Mouse (Mus musculus): ENCODE results near the gene Grn. TPM values are rescaled to one million over a fixed set of nuclear protein-coding genes. Genes with fewer than 3 reads are reported as not detected.
"Not testable (repeated sequence)": the region's sequence is repeated elsewhere in the genome, so short reads cannot be mapped to it uniquely, and the experiment has no call there.

The Grn gene
- total RNA-seq, 1 experiment = 81.5 TPM

GRCm38 (mm10) chr11:102409795-102410330 lies 20.3 kb upstream of the Grn start:
- Histone ChIP-seq H3K36me3 (ENCODE audit: control insufficient read depth, insufficient read depth, low read length, poor library complexity, severe bottlenecking) (peaks cover 11% of the 10 kb centered on the region), H3K9ac (ENCODE audit: insufficient read depth, low read depth, low read length, poor library complexity, severe bottlenecking) (peak overlapping the region; percentile 46; the same call in 1 of the 2 replicates), H3K27ac (ENCODE audit: insufficient read depth, low read depth, low read length, poor library complexity, severe bottlenecking) (no peak overlapping the region), H3K9me3 (ENCODE audit: control insufficient read depth, insufficient read depth, low read depth, low read length) (no peaks in the 10 kb centered on the region), H3K4me1 (ENCODE audit: control insufficient read depth in 2 of 2, insufficient read depth in 2 of 2, low read length in 2 of 2, poor library complexity in 1 of 2) (peaks cover 0 to 10% of the 10 kb centered on the region in 2 experiments; a peak in 2 of 4 replicates), H3K4me3 (ENCODE audit: insufficient read depth in 1 of 2, low read depth in 1 of 2, low read length in 2 of 2, poor library complexity in 1 of 2, severe bottlenecking in 1 of 2) (no peak overlapping the region)
- TF ChIP-seq ZC3H11A (IDR thresholded peaks at IDR 0.05; ENCODE audit: borderline replicate concordance, low read depth, low read length) (no peak), MAFK (IDR thresholded peaks at IDR 0.05; ENCODE audit: insufficient read depth, low read depth, low read length) (no peak), ZNF384 (IDR thresholded peaks at IDR 0.05; ENCODE audit: low read depth, low read length) (no peak), HCFC1 (IDR thresholded peaks at IDR 0.05; ENCODE audit: borderline replicate concordance, insufficient read depth, low read length) (no peak), CHD2 (IDR thresholded peaks at IDR 0.05; ENCODE audit: low read depth, low read length) (no peak)
- DNase-seq (ENCODE audit: low read depth, low spot score) = no peak
- in situ Hi-C loops (cut with MboI; ENCODE audit: low sequenced_read_pairs in 2 of 2, unreplicated experiment in 2 of 2) = loop anchor here (5.0 kb wide), 2 partner anchors 108 to 118 kb away; no protein-coding TSS in a partner anchor

GRCm38 (mm10) chr11:102410345-102410744 lies 19.8 kb upstream of the Grn start:
- not testable (repeated sequence) for H3K9ac ChIP-seq (ENCODE audit: insufficient read depth, low read depth, low read length, poor library complexity, severe bottlenecking); H3K4me3 ChIP-seq (ENCODE audit: insufficient read depth in 1 of 2, low read depth in 1 of 2, low read length in 2 of 2, poor library complexity in 1 of 2, severe bottlenecking in 1 of 2); H3K9me3 ChIP-seq (ENCODE audit: control insufficient read depth, insufficient read depth, low read depth, low read length); DNase-seq (ENCODE audit: low read depth, low spot score); H3K36me3 ChIP-seq (ENCODE audit: control insufficient read depth, insufficient read depth, low read length, poor library complexity, severe bottlenecking); H3K27ac ChIP-seq (ENCODE audit: insufficient read depth, low read depth, low read length, poor library complexity, severe bottlenecking)
- H3K4me1 ChIP-seq (ENCODE audit: control insufficient read depth in 2 of 2, insufficient read depth in 2 of 2, low read length in 2 of 2, poor library complexity in 1 of 2) = peaks cover 0 to 13% of the 10 kb centered on the region in 2 experiments; a peak in 2 of 4 replicates
- in situ Hi-C loops (cut with MboI; ENCODE audit: low sequenced_read_pairs in 2 of 2, unreplicated experiment in 2 of 2) = loop anchor here (5.0 kb wide), 2 partner anchors 108 to 118 kb away; no protein-coding TSS in a partner anchor

GRCm38 (mm10) chr11:102411061-102411460 lies 19.1 kb upstream of the Grn start:
- H3K27ac ChIP-seq (ENCODE audit: insufficient read depth, low read depth, low read length, poor library complexity, severe bottlenecking) = no peak overlapping the region
- no peaks in the 10 kb centered on the region for H3K9me3 ChIP-seq (ENCODE audit: control insufficient read depth, insufficient read depth, low read depth, low read length)
- no peak overlapping the region for H3K4me3 ChIP-seq (ENCODE audit: insufficient read depth in 1 of 2, low read depth in 1 of 2, low read length in 2 of 2, poor library complexity in 1 of 2, severe bottlenecking in 1 of 2)
- H3K9ac ChIP-seq (ENCODE audit: insufficient read depth, low read depth, low read length, poor library complexity, severe bottlenecking) = no peak overlapping the region
- peaks cover 0 to 13% of the 10 kb centered on the region in 2 experiments; a peak in 2 of 4 replicates for H3K4me1 ChIP-seq (ENCODE audit: control insufficient read depth in 2 of 2, insufficient read depth in 2 of 2, low read length in 2 of 2, poor library complexity in 1 of 2)
- in situ Hi-C loops (cut with MboI; ENCODE audit: low sequenced_read_pairs in 2 of 2, unreplicated experiment in 2 of 2) = loop anchor here (5.0 kb wide), 2 partner anchors 109 to 119 kb away; no protein-coding TSS in a partner anchor
- DNase-seq (ENCODE audit: low read depth, low spot score) = no peak
- H3K36me3 ChIP-seq (ENCODE audit: control insufficient read depth, insufficient read depth, low read length, poor library complexity, severe bottlenecking) = no peaks in the 10 kb centered on the region
- no peak for TF ChIP-seq CHD2 (IDR thresholded peaks at IDR 0.05; ENCODE audit: low read depth, low read length)
- no peak for TF ChIP-seq ZC3H11A (IDR thresholded peaks at IDR 0.05; ENCODE audit: borderline replicate concordance, low read depth, low read length)
- TF ChIP-seq MAFK (IDR thresholded peaks at IDR 0.05; ENCODE audit: insufficient read depth, low read depth, low read length) = no peak
- no peak for TF ChIP-seq ZNF384 (IDR thresholded peaks at IDR 0.05; ENCODE audit: low read depth, low read length)
- TF ChIP-seq HCFC1 (IDR thresholded peaks at IDR 0.05; ENCODE audit: borderline replicate concordance, insufficient read depth, low read length) = no peak

- in situ Hi-C loops (cut with MboI; ENCODE audit: low sequenced_read_pairs in 2 of 2, unreplicated experiment in 2 of 2) = loop anchor here (5.0 kb wide), 2 partner anchors 109 to 119 kb away; no protein-coding TSS in a partner anchor
- peaks cover 0 to 13% of the 10 kb centered on the region in 2 experiments; a peak in 2 of 4 replicates for H3K4me1 ChIP-seq (ENCODE audit: control insufficient read depth in 2 of 2, insufficient read depth in 2 of 2, low read length in 2 of 2, poor library complexity in 1 of 2)
- TF ChIP-seq CHD2 (IDR thresholded peaks at IDR 0.05; ENCODE audit: low read depth, low read length) (no peak), ZC3H11A (IDR thresholded peaks at IDR 0.05; ENCODE audit: borderline replicate concordance, low read depth, low read length) (peak; percentile 72; the same call in 1 of the 2 replicates), ZNF384 (IDR thresholded peaks at IDR 0.05; ENCODE audit: low read depth, low read length) (0 out of 2 replicates have a peak, but pooled peaks have one; percentile 29)
- no peak overlapping the region for H3K27ac ChIP-seq (ENCODE audit: insufficient read depth, low read depth, low read length, poor library complexity, severe bottlenecking)
- H3K4me3 ChIP-seq (ENCODE audit: insufficient read depth in 1 of 2, low read depth in 1 of 2, low read length in 2 of 2, poor library complexity in 1 of 2, severe bottlenecking in 1 of 2) = no peak overlapping the region
- no peaks in the 10 kb centered on the region for H3K36me3 ChIP-seq (ENCODE audit: control insufficient read depth, insufficient read depth, low read length, poor library complexity, severe bottlenecking)
- no peaks in the 10 kb centered on the region for H3K9me3 ChIP-seq (ENCODE audit: control insufficient read depth, insufficient read depth, low read depth, low read length)
- no peak overlapping the region for H3K9ac ChIP-seq (ENCODE audit: insufficient read depth, low read depth, low read length, poor library complexity, severe bottlenecking)
- peak; percentile 90 for DNase-seq (ENCODE audit: low read depth, low spot score)
These were observed 18.4 kb upstream of the Grn start for GRCm38 (mm10) chr11:102411704-102412103.

DNA sequence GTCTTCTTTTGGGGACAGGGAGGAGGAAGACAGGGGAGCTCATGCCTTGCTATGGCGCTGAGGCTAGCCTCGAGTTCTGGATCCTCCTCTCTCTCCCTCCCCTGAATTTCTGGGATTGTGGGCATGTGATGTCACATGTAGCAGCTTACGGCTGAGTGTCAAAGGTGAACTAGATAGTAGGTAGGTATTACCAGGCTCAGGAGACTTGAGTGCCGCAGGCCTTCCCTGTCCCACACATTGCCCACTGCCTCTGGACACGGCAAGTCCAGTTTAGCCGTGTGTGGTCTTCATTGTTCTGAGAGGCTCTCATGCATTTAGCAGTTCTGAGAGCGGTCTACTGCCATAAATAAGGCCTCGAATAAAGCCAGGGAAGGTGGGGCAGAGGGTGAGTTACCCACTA lies 17.1 kb upstream of the Grn start:
- Histone ChIP-seq H3K36me3 (ENCODE audit: control insufficient read depth, insufficient read depth, low read length, poor library complexity, severe bottlenecking) (no peaks in the 10 kb centered on the region), H3K27ac (ENCODE audit: insufficient read depth, low read depth, low read length, poor library complexity, severe bottlenecking) (no peak overlapping the region)
- in situ Hi-C loops (cut with MboI; ENCODE audit: low sequenced_read_pairs in 2 of 2, unreplicated experiment in 2 of 2) = loop anchor here (5.0 kb wide), 2 partner anchors 111 to 121 kb away; no protein-coding TSS in a partner anchor

More for the DNA sequence above, 17.1 kb upstream of the Grn start:
- H3K4me3 ChIP-seq (ENCODE audit: insufficient read depth in 1 of 2, low read depth in 1 of 2, low read length in 2 of 2, poor library complexity in 1 of 2, severe bottlenecking in 1 of 2) = no peak overlapping the region
- peaks cover 0 to 13% of the 10 kb centered on the region in 2 experiments; a peak in 2 of 4 replicates for H3K4me1 ChIP-seq (ENCODE audit: control insufficient read depth in 2 of 2, insufficient read depth in 2 of 2, low read length in 2 of 2, poor library complexity in 1 of 2)
- H3K9me3 ChIP-seq (ENCODE audit: control insufficient read depth, insufficient read depth, low read depth, low read length) = no peaks in the 10 kb centered on the region
- DNase-seq (ENCODE audit: low read depth, low spot score) = no peak
- TF ChIP-seq ZNF384 (IDR thresholded peaks at IDR 0.05; ENCODE audit: low read depth, low read length) (no peak), HCFC1 (IDR thresholded peaks at IDR 0.05; ENCODE audit: borderline replicate concordance, insufficient read depth, low read length) (no peak), MAFK (IDR thresholded peaks at IDR 0.05; ENCODE audit: insufficient read depth, low read depth, low read length) (no peak), ZC3H11A (IDR thresholded peaks at IDR 0.05; ENCODE audit: borderline replicate concordance, low read depth, low read length) (no peak), CHD2 (IDR thresholded peaks at IDR 0.05; ENCODE audit: low read depth, low read length) (no peak)
- H3K9ac ChIP-seq (ENCODE audit: insufficient read depth, low read depth, low read length, poor library complexity, severe bottlenecking) = no peak overlapping the region
